Mouse (Mus musculus) kidney, postnatal 0 days (tissue): ENCODE results near the gene Gm27179. TPM values are rescaled to one million over a fixed set of nuclear protein-coding genes. Genes with fewer than 3 reads are reported as not detected.

Source experiments
- polyA plus RNA-seq: library from polyadenylated mRNA; unstranded; fragments of >200 nt; fragmentation: Nextera tagmentation; extraction: Ambion mirVana; gene quantifications from 2 replicates; pipeline ENCODE4 v1.2.1, GENCODE M21; 2015

Gm27179 gene
- polyA plus RNA-seq, 1 experiment from 2014 or later = not detected

Other genes with a start within 250 kb of the Gm27179 start
- gene Synb, start 218.2 kb downstream of the Gm27179 start, polyA plus RNA-seq = not detected in 2 replicates
- 0.11 TPM in 1 of 2 replicates, not detected in the other for gene Gm16867, start 9.2 kb downstream of the Gm27179 start, polyA plus RNA-seq
- 14.8 and 16.2 TPM in 2 replicates for gene Entpd4b, start 42.9 kb upstream of the Gm27179 start, polyA plus RNA-seq